Mouse (Mus musculus): ENCODE results near the gene Polk. TPM values are rescaled to one million over a fixed set of nuclear protein-coding genes. Genes with fewer than 3 reads are reported as not detected.

Gene Polk
- polyA plus RNA-seq, 1 experiment: not detected

GRCm38 (mm10) chr13:96567977-96568376 lies 25.6 kb upstream of the Polk start:
- H3K4me1 ChIP-seq (ENCODE audit: control insufficient read depth, insufficient read depth, low read length): no peaks in the 10 kb centered on the region; the same call in 1 of the 2 replicates
- no peak overlapping the region for H3K27ac ChIP-seq (ENCODE audit: insufficient read depth, low read depth, low read length)
- no peak overlapping the region for H3K4me3 ChIP-seq (ENCODE audit: insufficient read depth, low read depth, low read length)
- TF ChIP-seq CTCF (IDR thresholded peaks at IDR 0.05; ENCODE audit: insufficient read depth, low read depth, low read length) (no peak), POLR2A (IDR thresholded peaks at IDR 0.05; ENCODE audit: insufficient read depth, low read depth, low read length) (no peak)
- WGBS: 72% methylated on average over 6 of the region's 6 CpGs

GRCm38 (mm10) chr13:96555099-96555498 lies 12.7 kb upstream of the Polk start:
- WGBS: 93% methylated on average over 3 of the region's 3 CpGs
- no peak overlapping the region for H3K4me3 ChIP-seq (ENCODE audit: insufficient read depth, low read depth, low read length)
- no peaks in the 10 kb centered on the region for H3K4me1 ChIP-seq (ENCODE audit: control insufficient read depth, insufficient read depth, low read length)
- TF ChIP-seq CTCF (IDR thresholded peaks at IDR 0.05; ENCODE audit: insufficient read depth, low read depth, low read length) (no peak), POLR2A (IDR thresholded peaks at IDR 0.05; ENCODE audit: insufficient read depth, low read depth, low read length) (no peak)
- H3K27ac ChIP-seq (ENCODE audit: insufficient read depth, low read depth, low read length): no peak overlapping the region

- WGBS: 63% methylated on average over 4 of the region's 4 CpGs
- no peak for TF ChIP-seq CTCF (IDR thresholded peaks at IDR 0.05; ENCODE audit: insufficient read depth, low read depth, low read length)
- no peak for TF ChIP-seq POLR2A (IDR thresholded peaks at IDR 0.05; ENCODE audit: insufficient read depth, low read depth, low read length)
- H3K4me1 ChIP-seq (ENCODE audit: control insufficient read depth, insufficient read depth, low read length): no peaks in the 10 kb centered on the region
- H3K27ac ChIP-seq (ENCODE audit: insufficient read depth, low read depth, low read length): no peak overlapping the region
- H3K4me3 ChIP-seq (ENCODE audit: insufficient read depth, low read depth, low read length): no peak overlapping the region
Observed at GRCm38 (mm10) chr13:96547941-96548340, 5.6 kb upstream of the Polk start.

DNA sequence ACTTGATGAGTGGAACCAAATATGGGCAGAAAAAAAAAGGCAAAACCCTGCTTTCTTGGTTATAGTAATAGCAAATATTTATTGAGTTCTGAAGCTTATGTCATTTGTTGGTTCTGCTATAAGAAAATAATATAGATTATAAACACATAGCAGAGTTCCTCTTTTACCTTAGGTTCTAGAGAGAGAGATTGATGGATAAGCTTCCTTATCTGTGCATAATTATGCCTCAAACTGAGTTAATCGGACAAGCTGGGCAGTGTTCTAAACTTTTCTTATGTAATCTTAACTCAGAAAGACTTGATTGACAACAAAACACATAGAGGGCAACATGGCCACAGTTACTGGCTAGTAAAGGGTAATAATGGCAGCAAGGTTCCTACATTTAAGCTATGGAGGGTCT lies 4.9 kb upstream of the Polk start:
- 81% methylated on average over 1 of the region's 1 CpGs for WGBS
- H3K27ac ChIP-seq (ENCODE audit: insufficient read depth, low read depth, low read length): no peak overlapping the region
- no peak for TF ChIP-seq CTCF (IDR thresholded peaks at IDR 0.05; ENCODE audit: insufficient read depth, low read depth, low read length)
- TF ChIP-seq POLR2A (IDR thresholded peaks at IDR 0.05; ENCODE audit: insufficient read depth, low read depth, low read length): no peak

DNA sequence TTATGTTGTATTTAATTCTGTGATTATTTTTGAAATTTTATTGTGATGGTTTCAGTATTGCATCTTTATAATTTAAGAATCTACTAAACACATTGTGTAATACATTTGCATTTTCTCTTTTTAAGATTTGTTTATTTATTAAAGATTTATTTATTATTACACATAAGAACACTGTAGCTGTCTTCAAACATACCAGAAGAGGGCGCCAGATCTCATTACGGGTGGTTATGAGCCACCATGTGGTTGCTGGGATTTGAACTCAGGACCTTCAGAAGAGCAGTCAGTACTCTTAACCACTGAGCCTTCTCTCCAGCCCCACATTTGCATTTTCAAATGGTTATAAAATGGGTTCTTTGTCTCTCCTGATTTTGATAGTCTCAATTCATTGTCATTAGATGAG lies 2.1 kb upstream of the Polk start:
- no peak overlapping the region for H3K27ac ChIP-seq (ENCODE audit: insufficient read depth, low read depth, low read length)
- TF ChIP-seq CTCF (IDR thresholded peaks at IDR 0.05; ENCODE audit: insufficient read depth, low read depth, low read length) (no peak), POLR2A (IDR thresholded peaks at IDR 0.05; ENCODE audit: insufficient read depth, low read depth, low read length) (no peak)
- H3K4me3 ChIP-seq (ENCODE audit: insufficient read depth, low read depth, low read length): no peak overlapping the region
- H3K4me1 ChIP-seq (ENCODE audit: control insufficient read depth, insufficient read depth, low read length): no peaks in the 10 kb centered on the region
- WGBS: 76% methylated on average over 2 of the region's 2 CpGs

More for the DNA sequence above, 4.9 kb upstream of the Polk start:
- Histone ChIP-seq H3K4me1 (ENCODE audit: control insufficient read depth, insufficient read depth, low read length) (no peaks in the 10 kb centered on the region), H3K4me3 (ENCODE audit: insufficient read depth, low read depth, low read length) (no peak overlapping the region)

- H3K27ac ChIP-seq (ENCODE audit: insufficient read depth, low read depth, low read length): peak overlapping the region; percentile 93
- WGBS: 1% methylated on average over 73 of the region's 73 CpGs
- 0 out of 2 replicates have a peak, but pooled peaks have one; percentile 9 for TF ChIP-seq POLR2A (IDR thresholded peaks at IDR 0.05; ENCODE audit: insufficient read depth, low read depth, low read length)
- TF ChIP-seq CTCF (IDR thresholded peaks at IDR 0.05; ENCODE audit: insufficient read depth, low read depth, low read length): no peak
- H3K4me3 ChIP-seq (ENCODE audit: insufficient read depth, low read depth, low read length): peak overlapping the region; percentile 95
- H3K4me1 ChIP-seq (ENCODE audit: control insufficient read depth, insufficient read depth, low read length): no peaks in the 10 kb centered on the region
Observed at GRCm38 (mm10) chr13:96542901-96543891, 817 bp upstream of the Polk start.

- Histone ChIP-seq H3K4me1 (ENCODE audit: control insufficient read depth, insufficient read depth, low read length) (no peaks in the 10 kb centered on the region), H3K4me3 (ENCODE audit: insufficient read depth, low read depth, low read length) (no peak overlapping the region), H3K27ac (ENCODE audit: insufficient read depth, low read depth, low read length) (no peak overlapping the region)
- TF ChIP-seq POLR2A (IDR thresholded peaks at IDR 0.05; ENCODE audit: insufficient read depth, low read depth, low read length) (no peak), CTCF (IDR thresholded peaks at IDR 0.05; ENCODE audit: insufficient read depth, low read depth, low read length) (no peak)
- WGBS: 60% methylated on average over 2 of the region's 2 CpGs
Observed at GRCm38 (mm10) chr13:96541381-96541780, 998 bp downstream of the Polk start.

- Histone ChIP-seq H3K4me1 (ENCODE audit: control insufficient read depth, insufficient read depth, low read length) (no peaks in the 10 kb centered on the region), H3K4me3 (ENCODE audit: insufficient read depth, low read depth, low read length) (no peak overlapping the region), H3K27ac (ENCODE audit: insufficient read depth, low read depth, low read length) (no peak overlapping the region)
- WGBS: 82% methylated on average over 3 of the region's 3 CpGs
- TF ChIP-seq POLR2A (IDR thresholded peaks at IDR 0.05; ENCODE audit: insufficient read depth, low read depth, low read length): no peak
- no peak for TF ChIP-seq CTCF (IDR thresholded peaks at IDR 0.05; ENCODE audit: insufficient read depth, low read depth, low read length)
Observed at GRCm38 (mm10) chr13:96538103-96538502, 4.3 kb downstream of the Polk start.

DNA sequence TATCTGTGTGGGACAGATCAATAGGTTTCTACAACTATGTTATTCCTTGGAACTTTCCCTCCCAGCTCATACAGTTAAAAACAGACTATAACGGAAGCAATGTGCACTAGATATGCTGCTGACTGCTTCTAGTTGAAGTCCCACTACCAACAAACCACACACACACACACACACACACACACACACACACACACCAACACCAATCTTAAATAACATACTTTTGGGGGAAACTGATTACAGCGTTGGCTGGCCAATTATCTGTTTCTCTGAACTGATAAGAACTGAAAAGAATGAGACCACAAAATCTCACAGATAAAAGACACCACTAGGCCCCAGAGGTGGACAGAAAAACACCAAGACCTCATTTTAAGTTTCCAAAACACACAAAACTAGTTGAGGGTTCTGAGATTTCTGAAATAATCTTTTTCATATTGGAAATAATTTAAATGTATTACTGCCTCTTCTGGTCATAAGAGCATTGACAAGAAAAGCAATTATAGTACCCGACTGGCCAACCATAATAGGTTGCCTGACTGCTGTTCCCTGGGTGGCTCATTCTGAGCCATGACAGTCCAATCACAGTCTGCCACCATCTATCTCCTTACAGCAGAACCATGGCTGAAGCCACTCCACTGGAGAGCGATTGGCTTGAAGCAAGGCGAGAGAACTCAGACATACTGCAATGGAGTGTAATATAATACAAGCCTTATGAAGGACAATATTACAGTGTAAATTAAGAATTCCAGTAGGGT lies 5.4 kb downstream of the Polk start:
- WGBS: 89% methylated on average over 5 of the region's 5 CpGs
- Histone ChIP-seq H3K4me1 (ENCODE audit: control insufficient read depth, insufficient read depth, low read length) (no peaks in the 10 kb centered on the region), H3K27ac (ENCODE audit: insufficient read depth, low read depth, low read length) (no peak overlapping the region), H3K4me3 (ENCODE audit: insufficient read depth, low read depth, low read length) (no peak overlapping the region)
- no peak for TF ChIP-seq POLR2A (IDR thresholded peaks at IDR 0.05; ENCODE audit: insufficient read depth, low read depth, low read length)
- TF ChIP-seq CTCF (IDR thresholded peaks at IDR 0.05; ENCODE audit: insufficient read depth, low read depth, low read length): no peak
